Comparison of ENCODE assay signal across 7 mouse cellular contexts in the genomic region with DNA sequence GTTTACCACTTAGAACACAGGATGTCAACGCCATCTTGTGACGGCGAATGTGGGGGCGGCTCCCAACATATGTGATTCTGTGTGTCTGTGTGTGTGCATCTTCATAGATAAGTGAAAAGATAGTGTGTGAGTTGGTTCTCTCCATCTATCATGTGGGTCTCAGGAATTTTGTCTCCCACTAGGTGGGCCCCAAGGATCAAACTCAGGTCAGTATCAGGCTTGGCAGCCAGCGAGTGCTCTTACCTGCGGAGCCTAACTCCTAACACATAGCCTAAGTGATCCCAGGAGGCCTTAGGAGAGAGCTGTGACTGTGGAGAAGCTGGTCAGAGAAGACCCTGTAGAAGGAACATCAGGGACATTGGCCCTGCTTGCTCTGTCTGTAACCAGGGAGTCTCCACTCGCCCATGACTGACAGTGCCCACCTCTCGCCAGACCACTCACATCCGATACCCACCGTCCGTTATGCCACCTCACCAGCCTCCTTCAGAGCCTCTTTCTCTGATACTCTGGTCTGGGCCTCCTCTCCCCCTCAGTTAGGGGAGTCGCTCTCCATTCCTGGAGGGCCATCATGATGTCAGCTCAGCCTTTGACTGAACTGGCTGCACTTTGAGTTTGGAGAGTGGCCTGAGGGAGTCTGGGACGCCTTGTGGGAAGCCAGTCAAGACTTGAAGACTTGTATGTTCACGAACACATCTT. TPM values are rescaled to one million over a fixed set of nuclear protein-coding genes. Genes with fewer than 3 reads are reported as not detected.
DNase-seq lines count a peak whose midpoint lies in the region; ATAC-seq and TF ChIP-seq lines count a peak whose summit lies in the region.

No protein-coding gene starts in this region.

- H3K4me3 ChIP-seq in intestine, postnatal 0 days (ENCODE audit: low read depth, low read length), result peak overlapping the region; percentile 26
- peak overlapping the region; percentile 31 for H3K4me3 ChIP-seq in neural tube, embryonic 12.5 days

- peak; percentile 51 for ATAC-seq in erythroid progenitor cell, adult 5-6 weeks (replicated peaks; ENCODE audit: low FRiP score, poor library complexity, severe bottlenecking)
- peak; percentile 46 for ATAC-seq in intestine, postnatal 0 days
- ATAC-seq in neural tube, embryonic 12.5 days (ENCODE audit: low FRiP score, low read depth), result no peak

- peak overlapping the region; percentile 60 for H3K4me2 ChIP-seq in intestine, postnatal 0 days (replicated peaks; ENCODE audit: low read depth)
- H3K4me2 ChIP-seq in neural tube, embryonic 12.5 days (replicated peaks), result peak overlapping the region; percentile 56

- no peaks in the 10 kb centered on the region for H3K9me3 ChIP-seq in intestine, postnatal 0 days (ENCODE audit: control insufficient read depth)
- no peaks in the 10 kb centered on the region for H3K9me3 ChIP-seq in neural tube, embryonic 12.5 days

- no peak for TF ChIP-seq CTCF in intestine, postnatal 0 days (IDR thresholded peaks at IDR 0.05; ENCODE audit: low read depth)

- no peaks in the 10 kb centered on the region for H3K27me3 ChIP-seq in intestine, postnatal 0 days (replicated peaks; ENCODE audit: control insufficient read depth, insufficient read depth, low read length)
- no peaks in the 10 kb centered on the region for H3K27me3 ChIP-seq in neural tube, embryonic 12.5 days (replicated peaks)

- peak; percentile 43 for DNase-seq in retina, postnatal 1 day
- no peak for DNase-seq in retina, embryonic 14.5 days (ENCODE audit: low spot score)
- DNase-seq in cerebellum, postnatal 10 days, result no peak
- DNase-seq in cerebellum, postnatal 14 days, result no peak

- WGBS in intestine, postnatal 0 days, result 65% methylated on average over 14 of the region's 14 CpGs
- 72% methylated on average over 14 of the region's 14 CpGs for WGBS in neural tube, embryonic 12.5 days

- H3K9ac ChIP-seq in intestine, postnatal 0 days (ENCODE audit: low read depth, low read length), result 0 out of 2 replicates have a peak overlapping the region, but pooled peaks have one; percentile 42
- H3K9ac ChIP-seq in neural tube, embryonic 12.5 days, result no peak overlapping the region

- 0 out of 2 replicates have a peak, but pooled peaks cover 4% of the 10 kb centered on the region for H3K4me1 ChIP-seq in intestine, postnatal 0 days (replicated peaks; ENCODE audit: control insufficient read depth, insufficient read depth, low read length)
- H3K4me1 ChIP-seq in neural tube, embryonic 12.5 days, result peaks cover 15% of the 10 kb centered on the region

- H3K36me3 ChIP-seq in intestine, postnatal 0 days (ENCODE audit: control insufficient read depth, insufficient read depth), result no peaks in the 10 kb centered on the region
- H3K36me3 ChIP-seq in neural tube, embryonic 12.5 days, result 0 out of 2 replicates have a peak, but pooled peaks cover 6% of the 10 kb centered on the region

- peak overlapping the region; percentile 77 for H3K27ac ChIP-seq in intestine, postnatal 0 days (ENCODE audit: low read depth, low read length)
- no peak overlapping the region for H3K27ac ChIP-seq in neural tube, embryonic 12.5 days

RNA-seq across cellular contexts. Expression of a gene that starts 3.1 kb away (rescaled TPM):
- total RNA-seq in erythroid progenitor cell, adult 5-6 weeks (2015; ENCODE audit: low replicate concordance), result not detected in 2 replicates
- total RNA-seq in erythroid progenitor cell, adult 5-6 weeks (2017; ENCODE audit: low replicate concordance), result not detected in 2 replicates
- polyA plus RNA-seq in intestine, postnatal 0 days (2015; fragmentation: Nextera tagmentation; extraction: Ambion mirVana), result 0.97 and 0.98 TPM in 2 replicates
- 5.5 TPM in 2 replicates for polyA plus RNA-seq in neural tube, embryonic 12.5 days (2016; fragmentation: Nextera tagmentation; extraction: Ambion mirVana)

RNA-seq across cellular contexts. Expression of a gene that starts 28.6 kb away (rescaled TPM):
- not detected in 2 replicates for total RNA-seq in erythroid progenitor cell, adult 5-6 weeks (2015; ENCODE audit: low replicate concordance)
- total RNA-seq in erythroid progenitor cell, adult 5-6 weeks (2017; ENCODE audit: low replicate concordance), result not detected in 2 replicates
- 4.5 and 6.3 TPM in 2 replicates for polyA plus RNA-seq in intestine, postnatal 0 days (2015; fragmentation: Nextera tagmentation; extraction: Ambion mirVana)
- polyA plus RNA-seq in neural tube, embryonic 12.5 days (2016; fragmentation: Nextera tagmentation; extraction: Ambion mirVana), result 1.6 and 3.1 TPM in 2 replicates
